Mouse (Mus musculus) cerebellum, postnatal 10 days (tissue): ENCODE data around the gene Aunip.
"Not testable (repeated sequence)": the region's sequence is repeated elsewhere in the genome, so short reads cannot be mapped to it uniquely, and the experiment has no call there.

ENCODE experiments used
- DNase-seq, 2 experiments: peaks; one replicate each; pipeline ENCODE4 v3.0.0; 2021; ENCODE audit warnings: mixed read lengths in 2 of 2

Aunip gene

DNA sequence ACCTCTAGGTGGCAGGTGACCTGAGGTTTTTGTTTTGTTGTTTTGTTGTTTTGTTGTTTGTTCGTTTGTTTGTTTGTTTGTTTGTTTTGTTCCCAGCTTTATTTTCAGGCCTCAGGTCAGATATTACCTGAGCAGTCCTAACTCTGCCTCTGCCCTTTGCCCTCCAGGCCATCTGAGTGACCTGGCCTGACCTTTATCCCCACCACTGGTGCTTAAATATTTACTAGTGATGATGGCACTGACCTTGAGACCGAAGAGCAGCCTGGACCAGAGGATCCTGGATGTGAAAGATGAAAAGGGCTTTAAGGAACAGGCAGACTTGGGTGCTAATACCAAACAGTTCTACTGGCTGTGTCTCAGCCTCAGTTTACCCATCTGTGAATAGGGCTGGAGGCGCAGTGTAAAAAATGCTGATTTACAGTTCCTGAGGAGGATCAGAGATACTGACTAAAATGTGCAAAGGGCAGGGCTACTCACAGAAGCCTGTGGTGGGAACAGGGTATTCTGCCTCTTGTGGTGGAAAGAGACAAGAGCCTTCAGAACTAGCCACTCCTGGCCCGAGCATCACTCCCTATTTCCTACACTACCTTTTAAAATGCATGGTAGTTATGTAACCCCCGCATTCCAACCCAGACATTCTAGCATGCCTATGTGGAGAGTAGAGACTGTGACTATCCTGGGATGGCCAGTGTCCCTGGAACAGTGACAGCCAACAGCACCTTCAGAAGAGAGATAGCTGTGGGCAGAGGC, 25.5 kb upstream of the Aunip start:
- DNase-seq, result no peak

DNA sequence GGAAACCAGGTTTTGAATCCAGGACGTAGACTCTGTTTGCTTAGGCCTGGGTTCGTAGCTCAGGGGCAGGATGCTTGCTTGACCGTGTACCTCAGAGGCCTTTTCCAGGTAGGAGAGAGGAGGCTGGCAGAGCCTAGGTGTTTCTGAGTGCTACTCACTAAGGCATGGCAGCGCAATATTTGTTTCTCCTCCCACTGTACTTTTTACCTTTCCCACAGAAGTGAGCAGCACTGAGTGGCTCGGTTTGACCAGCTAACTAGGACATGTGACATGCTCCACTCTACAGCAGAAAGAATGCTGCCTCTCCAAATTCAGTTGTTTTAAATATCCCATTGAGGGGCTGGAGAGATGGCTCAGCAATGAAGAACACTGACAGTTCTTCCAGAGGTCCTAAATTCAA, 22.6 kb upstream of the Aunip start:
- no peak for DNase-seq

DNA sequence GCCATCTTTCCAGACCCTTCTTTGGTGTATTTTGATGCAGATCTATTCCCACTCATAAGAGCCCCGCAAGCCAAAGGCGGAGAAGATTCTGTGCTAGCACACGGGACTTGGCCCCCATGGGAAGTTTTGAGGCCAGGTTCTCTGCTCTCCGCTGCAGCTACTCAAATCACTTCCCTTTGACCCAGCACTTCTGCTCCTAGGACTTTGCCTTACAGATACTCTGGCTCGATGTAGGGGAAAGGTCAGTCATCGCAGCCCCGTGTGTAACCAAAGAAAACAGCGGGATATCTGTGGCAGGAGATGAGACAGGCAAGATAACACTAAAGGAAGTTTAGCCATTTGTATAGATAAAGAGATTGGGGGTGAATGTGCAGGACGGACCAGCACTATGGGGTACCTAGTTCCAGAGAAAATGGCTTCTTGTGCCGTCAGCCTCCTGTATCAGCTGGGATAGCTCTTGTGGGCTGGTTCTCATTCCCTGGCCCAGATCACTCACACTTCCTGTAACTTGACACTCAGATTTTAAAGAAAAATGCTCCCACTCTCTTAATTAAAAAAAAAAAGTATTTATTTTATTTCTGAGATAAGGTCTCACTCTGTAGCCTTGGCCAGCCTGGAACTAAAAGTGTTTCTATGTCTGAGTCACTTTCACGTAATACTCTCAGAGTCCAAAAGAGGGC, 20.7 kb upstream of the Aunip start:
- DNase-seq, result no peak

DNA sequence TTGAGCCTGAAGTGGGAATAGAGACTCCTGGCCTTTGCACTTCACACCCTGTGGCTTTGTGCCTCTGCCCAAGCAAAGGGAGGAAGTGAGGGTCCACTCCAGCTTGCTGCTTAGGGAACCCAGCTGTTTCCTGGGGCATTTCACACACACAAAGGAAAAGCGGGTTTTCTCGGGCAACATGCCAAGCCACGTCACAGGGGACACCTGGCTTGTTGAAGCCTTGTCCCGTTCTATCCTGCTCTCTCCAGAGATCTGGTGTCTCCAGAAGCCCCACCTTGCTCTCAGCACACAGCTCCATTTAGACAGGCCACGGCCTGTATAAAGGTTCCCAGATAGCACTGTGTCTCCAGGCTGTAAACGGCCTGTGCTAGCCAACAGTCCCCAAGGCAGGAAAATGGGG, 19.1 kb upstream of the Aunip start:
- DNase-seq, result no peak

DNA sequence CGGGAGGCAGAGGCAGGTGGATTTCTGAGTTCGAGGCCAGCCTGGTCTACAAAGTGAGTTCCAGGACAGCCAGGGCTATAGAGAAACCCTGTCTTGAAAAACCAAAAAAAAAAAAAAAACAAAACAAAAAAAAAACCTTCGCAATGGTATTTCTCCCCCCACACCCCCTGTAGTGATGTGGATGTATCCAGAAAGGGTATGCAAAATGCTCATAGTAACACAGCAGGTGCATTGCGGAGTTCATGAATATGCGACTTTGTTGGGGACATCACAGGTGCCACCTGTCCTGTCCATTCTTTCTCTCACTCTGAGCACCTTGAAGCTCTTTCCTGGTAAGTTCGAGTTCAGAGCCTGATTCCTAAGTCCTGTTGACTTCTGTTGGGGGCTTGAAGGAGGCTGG, 16.6 kb upstream of the Aunip start:
- not testable (repeated sequence) for DNase-seq

DNA sequence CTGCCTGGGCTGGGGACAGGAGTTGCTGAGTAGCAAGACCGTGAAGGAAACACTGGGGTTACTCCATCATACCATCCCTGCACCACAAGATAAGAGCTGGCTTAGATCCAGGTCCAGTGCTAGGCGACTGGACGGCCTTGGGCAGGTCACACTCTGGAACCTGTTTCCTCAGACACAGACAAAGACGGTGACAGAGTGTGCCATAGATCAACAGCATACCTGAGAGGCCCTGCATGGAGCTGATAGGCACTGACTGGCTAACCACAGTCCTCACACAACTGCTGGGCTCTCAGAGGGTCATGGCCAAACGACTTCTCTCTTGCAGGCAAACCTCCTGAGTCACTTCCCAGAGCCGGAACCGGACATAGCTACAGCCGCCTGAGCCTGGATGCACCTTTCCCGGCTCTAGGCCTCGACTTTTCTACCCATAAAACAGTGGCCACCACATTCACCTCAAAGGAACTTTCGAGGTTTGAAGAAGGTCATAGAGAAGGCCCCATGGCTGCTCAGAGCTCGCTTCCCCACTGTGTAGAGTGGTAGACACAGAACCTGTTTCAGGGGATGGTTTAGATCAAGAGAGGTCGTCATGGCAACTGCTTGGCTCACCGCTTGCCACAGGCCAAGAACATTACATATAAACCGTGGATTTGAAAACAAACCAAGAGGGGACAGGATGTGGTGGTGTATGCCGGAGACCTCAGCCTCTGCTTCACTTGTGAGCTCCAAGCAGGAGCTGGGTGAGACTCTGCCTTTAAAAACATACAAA, 15.8 kb upstream of the Aunip start:
- peak in 1 of 2 experiments; percentile 50 for DNase-seq

DNA sequence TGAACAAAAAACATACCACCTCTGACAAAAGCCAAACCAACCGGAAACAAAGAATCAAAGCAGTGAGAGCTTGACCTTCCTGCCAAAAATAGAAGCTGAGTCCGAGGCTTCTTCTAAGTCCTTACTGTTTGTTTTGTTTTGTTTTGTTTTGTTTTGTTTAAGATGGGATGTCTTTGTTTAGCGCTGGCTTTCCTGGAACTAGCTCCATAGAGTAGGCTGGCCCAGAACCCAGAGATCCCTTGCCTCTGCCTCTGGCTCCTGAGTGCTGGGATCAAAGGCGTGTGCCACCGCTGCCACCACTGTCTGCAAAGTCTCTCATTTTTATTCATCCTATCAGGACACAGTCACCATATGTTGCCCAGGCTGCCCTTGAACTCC, 15.3 kb upstream of the Aunip start:
- no peak for DNase-seq

DNA sequence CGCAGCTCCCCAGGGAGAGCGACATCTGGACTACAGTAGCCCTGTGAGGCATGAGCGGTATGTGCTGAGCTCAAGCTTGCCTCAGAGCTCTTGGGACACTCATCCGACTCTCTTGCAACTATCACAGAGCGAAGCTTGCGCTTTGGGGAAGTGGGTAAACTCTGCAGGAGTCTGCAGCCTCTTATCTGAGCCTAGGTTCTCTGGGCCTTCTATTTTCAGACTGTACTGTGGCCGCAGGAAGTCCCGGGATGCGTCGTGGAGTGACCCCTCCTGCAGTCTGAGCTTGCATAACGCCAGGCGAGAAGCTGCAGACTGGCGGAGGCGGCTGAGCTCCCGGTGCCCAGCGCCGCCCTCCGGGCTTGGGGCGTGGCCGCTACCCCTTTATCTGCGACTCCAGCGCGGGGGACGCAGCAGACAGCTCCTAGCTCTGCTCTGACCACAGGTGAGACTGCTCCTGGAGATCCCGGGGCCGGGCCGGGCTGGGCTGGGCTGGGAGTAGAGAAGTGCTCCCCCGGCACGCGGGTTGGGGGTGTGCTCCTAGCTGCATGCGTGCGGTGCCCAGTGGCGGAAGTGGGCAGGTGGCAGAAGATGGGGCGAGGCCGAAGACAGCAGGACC, 14.1 kb upstream of the Aunip start, which contains the start of gene Paqr7:
Paqr7 (plus strand) TSS at position 103 of the 616 bp plus-strand sequence.
- DNase-seq, result peak; percentile 65 to 71

DNA sequence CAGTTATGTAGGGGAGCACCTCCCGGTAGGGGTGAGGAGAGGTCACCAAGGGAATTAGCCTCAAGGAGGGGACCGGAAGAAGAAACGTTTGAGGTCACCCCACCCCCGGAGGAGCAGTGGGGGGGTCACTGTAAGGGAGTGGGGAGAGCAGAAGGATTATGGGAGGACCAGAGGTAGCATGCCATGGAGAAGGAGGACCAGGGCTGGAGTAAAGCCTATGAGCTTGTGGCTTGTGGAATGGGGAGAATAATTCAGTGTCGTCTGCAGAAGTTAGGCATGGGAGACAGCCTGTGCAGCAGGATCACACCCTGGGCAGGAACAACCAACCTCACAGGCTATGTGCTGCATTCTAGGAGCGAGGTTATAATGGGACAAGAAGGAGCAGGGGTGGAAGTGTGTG, 13.6 kb upstream of the Aunip start:
- no peak for DNase-seq

DNA sequence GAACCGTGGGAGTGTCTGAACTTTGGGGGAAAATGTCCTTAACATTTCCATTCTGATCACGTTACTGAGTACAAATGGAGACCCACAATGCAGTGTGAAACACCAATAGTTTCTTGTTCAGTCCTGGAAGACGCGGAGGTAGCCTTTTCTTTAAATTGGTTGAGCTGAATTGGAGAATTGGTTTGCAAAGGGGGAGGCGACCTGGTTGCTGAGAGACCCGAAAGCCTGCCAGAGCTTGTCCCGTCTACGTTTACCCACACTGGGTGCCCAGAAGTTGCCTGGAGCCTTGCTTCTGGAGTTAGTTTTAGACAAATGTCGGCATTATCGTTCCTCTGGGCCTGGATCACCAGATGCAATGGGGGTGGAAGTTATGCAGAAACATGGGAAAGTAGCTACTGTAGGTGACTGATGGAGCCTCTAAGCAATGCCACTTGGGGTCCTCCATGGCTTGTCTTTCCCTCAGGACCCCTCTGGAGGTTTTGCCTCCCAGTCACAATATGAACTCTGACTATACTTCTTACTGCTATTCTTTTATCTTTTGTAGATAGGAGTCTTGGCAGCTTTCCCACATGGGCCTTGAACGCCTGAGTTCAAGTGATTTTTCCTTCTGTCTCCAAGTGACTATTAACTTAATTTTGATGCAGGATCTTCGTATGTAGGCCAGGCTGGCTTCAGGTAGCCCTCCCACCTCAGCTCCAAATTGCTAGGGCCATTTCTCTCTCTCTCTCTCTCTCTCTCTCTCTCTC, 12.6 kb upstream of the Aunip start:
- no peak for DNase-seq

DNA sequence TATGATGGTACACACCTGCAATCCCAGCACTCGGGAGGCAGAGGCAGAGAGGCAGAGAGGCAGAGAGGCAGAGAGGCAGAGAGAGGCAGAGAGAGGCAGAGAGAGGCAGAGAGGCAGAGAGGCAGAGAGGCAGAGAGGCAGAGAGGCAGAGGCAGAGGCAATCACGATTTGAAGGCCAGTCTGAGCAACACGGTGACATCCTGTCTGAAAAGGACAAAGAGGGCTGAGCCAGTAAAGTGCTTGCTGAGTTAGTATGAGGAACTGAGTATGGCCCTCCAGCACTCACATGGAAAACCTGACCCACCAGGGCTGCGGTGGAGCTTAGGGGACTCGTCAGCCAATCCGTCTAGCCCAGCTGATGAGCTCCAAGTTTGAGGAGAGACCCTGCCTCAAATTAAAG, 11.8 kb upstream of the Aunip start:
- DNase-seq, result not testable (repeated sequence)

DNA sequence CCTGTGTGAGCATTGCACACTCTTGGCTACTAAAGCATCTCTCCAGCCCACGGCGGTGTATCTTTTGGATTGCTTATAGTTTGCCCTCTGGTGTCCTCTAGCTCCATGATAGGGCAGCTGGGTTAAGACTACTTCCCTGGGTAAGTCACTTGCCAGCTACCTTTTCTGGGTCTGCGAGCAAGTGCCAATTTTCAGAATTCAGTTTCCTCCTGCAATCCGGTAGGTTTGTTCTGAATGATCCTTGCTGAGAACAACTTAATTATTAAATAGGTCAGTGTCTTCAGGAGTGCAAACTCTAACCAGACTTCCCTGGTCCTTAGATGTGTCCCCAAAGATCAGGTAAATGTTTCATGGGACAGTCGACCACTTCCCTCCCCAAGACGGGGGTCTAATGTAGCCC, 9.7 kb upstream of the Aunip start:
- no peak for DNase-seq

DNA sequence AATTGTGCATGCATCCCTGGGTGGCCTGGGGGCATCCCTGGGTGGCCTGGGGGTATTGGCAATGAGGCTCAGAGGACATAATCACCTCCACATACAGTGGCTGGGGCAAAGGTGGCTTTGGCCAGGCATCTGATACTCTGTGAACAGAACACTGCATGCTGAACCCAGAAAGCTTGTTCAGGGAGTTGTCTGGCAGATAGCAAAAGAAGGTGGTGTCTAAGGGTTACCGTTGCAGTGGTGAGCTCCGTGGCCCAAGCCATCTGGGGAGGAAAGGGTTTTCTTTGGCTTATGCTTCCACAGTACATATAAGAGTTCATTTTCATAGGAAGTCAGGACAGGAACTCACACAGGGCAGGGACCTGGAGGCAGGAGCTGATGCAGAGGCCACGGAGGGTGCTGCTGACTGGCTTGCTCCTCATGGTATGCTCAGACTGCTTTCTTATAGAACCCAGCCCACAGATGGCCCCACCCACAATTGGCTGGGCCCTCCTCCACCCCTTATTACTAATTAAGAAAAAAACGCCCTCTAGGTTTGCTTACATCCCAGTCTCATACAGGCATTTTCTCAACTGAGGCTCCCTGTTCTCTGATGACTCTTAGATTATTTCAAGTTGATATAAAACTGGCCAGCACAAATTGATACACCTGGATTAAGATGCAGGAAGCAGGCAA, 7.0 kb upstream of the Aunip start:
- DNase-seq, result no peak

DNA sequence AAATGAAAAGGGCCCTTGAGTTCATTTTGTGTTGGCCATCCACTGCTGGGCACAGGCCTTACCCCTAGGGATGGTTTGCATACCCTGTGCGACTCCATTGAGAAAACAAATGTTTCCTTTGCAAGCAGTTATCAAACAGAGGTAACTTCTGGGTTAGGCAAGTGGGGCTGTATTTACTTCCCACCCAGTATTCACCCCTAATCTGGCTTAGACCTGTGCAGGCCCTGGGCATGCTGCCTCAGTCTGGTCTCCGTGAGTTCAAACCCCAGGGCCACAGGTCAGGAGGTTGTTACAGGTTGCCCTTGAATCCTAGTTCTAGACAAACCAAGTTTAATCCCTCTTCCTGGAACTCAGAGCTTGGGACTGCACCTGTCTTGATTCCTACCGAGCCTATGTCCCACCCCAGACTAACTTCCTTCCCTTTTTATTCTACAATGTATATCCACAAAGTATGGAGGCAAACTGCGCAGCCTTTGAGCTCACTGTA, 5.5 kb upstream of the Aunip start:
- no peak for DNase-seq

DNA sequence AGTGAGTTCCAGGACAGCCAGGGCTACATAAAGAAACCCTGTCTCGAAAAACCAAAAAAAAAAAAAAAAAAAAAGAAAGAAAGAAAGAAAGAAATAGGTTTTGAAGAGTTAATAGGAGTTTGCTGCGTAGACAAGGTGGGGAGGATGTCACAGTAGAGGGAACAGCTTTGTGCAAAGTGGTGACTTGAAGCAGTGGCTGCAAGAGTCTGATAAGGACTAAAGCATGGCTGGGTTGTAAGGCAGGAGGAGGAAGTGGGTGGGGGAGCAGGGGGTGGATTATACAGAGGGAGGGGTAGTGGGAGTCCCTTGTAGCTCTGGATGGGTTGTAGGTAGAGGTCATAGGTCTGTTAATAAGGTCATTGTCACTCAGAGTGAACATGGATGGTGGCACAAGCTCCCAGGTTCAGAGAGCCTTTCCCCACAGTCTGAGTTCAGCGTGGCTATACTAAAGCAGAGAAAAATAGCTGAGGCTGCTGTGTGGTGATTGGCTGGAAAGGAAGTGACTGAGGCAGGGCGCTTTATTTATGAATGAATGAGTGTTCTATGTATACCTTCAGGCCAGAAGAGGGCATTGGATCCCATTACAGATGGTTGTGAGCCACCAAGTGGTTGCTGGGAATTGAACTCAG, 4.7 kb upstream of the Aunip start:
- no peak for DNase-seq

DNA sequence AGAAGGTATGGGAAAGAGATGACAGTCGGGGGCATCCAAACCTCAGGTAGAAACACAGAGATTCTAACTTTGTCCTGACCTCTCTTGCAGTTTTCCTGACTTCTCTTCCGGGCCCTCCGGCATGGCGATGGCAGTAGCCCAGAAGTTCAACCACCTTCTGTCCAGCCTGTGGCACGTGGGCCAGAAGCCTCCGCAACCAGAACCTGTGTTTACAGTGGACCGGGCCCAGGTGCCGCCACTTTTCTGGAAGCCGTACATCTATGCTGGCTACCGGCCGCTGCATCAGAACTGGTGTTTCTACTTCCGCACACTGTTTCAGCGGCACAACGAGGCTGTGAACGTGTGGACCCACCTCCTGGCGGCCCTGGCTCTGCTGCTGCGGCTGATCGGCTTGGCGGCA, 4.1 kb upstream of the Aunip start:
- no peak for DNase-seq

DNA sequence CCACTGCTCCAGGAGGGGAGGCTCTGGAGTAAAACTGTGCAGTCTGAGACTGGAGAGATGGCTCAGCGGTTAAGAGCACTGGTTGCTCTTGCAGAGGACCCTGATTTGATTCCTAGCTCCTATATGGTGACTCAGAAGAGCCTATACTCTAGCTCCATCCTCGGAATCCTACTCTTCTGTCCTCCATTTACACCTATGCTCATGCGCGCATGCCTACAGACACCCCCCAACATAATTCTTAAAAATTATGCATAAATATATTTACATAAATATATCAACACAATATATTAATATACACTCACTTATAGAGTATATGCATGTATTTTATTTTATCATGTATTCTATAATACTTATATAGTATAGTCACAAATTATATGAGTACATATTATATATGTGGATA, 403 bp upstream of the Aunip start:
- no peak for DNase-seq

DNA sequence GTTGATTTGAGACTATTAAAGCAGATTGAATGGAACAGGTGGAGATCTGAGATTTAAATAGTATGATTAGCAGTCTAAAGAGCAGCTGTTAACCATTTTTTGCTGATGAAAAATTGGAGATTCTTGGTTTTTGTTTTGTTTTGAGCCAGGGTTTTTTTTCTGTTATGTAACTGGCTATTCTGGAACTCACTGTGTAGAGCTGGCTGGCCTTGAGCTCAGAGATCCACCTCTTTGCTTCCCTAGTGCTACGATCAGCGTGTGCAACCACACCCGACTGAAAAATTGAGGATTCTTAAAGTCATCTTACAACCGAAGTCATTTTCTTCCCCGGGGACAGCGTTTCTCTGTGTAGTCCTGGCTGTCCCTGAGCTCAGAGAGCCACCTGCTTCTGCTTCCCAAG, 931 bp downstream of the Aunip start:
- DNase-seq, result no peak

DNA sequence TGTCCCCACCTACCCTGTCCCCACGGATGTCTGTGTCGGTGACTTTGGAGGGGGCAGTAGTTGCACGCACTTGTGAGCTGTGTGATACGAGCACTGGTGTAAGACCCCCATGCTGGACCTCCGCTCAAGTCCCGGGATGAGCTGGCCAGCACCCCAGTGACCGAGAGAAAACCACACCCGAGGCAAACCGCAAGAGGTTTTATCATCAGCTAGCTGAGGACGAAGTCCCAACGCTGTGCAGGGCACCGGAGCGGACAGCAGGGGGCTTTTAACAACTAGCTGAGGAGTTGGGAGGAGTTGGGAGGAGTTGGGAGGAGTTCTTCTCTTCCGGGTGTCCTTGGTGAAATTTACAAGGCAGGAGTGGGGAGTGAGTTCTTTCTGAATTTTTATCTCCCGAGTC, 2.0 kb downstream of the Aunip start:
- DNase-seq, result peak in 1 of 2 experiments; percentile 57

DNA sequence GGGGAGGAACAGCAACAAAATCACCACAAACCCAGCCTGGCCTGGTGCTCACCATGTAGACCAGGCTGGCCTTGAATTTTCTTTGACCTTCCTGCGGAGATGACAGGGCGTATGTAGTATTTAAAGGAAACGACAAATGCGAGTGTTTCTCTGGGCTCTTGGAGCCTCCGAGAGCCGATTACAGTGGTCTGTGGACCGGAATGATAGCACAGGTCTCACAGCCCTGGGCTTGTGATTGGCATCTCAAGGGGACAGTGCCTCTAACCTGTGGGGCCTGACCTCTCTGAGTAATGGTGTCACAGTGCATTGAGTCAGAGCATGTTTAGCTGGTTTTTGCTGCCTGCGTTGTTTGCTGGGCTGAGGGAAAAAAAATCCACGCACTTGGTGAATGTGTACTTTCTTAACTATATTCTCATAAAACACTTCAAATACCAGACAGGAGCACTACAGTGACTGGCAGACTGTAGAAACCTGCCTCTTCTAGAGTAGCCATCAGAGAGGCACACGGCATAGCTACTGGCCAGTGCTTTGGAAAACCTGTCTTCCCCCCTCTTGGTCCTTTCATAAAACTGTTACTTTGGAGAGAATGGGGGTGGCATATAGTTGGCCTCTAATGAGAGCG, 3.6 kb downstream of the Aunip start:
- DNase-seq, result no peak

DNA sequence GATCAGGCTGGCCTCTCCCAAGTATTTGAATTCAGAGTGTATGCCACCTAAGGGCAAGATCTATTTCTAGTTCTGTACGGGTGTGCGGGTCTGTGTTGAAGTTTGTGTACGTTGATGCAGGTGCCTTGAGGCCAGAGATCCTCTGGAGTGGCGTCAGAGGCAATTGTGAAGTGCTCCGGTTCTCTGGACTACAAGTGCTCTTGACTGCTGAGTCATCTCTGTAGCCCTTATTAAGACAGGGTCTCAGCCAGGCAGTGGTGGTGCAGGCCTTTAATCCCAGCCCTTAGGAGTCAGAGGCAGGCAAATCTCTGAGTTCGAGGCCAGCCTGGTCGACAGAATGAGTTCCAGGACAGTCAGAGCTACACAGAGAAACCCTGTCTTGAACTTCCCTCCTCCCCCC, 4.8 kb downstream of the Aunip start:
- DNase-seq, result no peak
